Mouse (Mus musculus): ENCODE data around the gene Lipc.

DNA sequence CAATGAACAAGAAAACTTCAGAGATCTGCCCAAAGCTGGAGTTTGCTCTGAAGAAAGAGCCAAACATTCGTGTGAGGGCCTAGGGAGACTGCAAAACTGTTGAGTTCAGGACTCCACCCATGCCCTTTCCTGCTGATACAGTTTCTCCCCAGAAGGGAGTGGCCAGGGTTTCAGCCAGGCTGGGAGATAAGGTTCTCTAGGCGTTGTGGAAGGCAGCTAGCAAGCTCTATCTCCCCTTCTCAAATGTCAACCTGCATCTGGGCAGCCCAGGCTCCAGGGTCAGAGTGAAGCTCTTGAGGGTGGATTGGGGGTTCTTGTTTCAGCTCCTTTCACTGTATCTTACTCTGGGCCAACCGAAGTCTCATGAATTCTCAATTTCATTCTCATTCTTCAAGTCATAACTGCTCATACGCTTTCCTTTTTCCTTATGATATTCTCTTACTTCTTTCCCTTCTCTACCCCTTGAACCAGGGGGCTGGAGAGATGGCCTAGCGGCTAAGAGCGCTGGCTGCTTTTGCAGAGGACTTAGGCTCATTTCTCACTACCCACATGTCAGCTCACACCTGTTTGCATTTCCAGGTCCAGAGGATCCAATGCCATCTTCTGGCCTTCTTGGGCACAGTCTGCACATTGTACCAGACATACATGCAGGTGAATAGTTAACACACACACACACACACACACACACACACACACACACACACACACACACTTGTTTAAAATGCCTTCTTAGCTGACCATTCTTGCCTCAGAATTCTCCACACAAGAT lies 25.0 kb downstream of the Lipc start:
- TF ChIP-seq GATA1 (IDR thresholded peaks at IDR 0.05; ENCODE audit: borderline replicate concordance, low read length), result peak; percentile 44; the same call in 1 of the 3 replicates
- no peak for TF ChIP-seq FLI1 (IDR thresholded peaks at IDR 0.05; ENCODE audit: low read length)

All from megakaryocyte, embryonic 14.5 days (primary cell).